ENCODE assay signal across 9 mouse cellular contexts in the genomic region with DNA sequence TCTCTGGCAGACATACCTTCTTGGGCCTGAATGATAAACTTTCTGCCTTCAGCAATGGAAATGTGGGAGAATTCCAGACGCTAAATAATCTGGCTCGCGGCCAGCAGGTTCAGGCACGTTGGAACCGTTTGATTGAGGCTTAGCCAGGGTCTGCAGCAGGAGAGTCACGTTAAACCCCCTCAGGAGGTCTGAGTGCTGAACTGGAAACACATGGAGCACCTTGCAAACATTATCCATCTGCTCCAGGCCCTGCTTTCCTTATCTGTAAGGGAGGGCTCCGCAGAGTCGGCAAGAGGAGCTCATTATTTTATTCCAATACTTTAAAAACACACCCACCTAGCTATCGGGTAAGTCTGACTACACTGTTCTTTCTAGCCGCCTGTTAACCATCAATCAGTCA. TPM values are rescaled to one million over a fixed set of nuclear protein-coding genes. Genes with fewer than 3 reads are reported as not detected.
DNase-seq lines count a peak whose midpoint lies in the region; ATAC-seq and TF ChIP-seq lines count a peak whose summit lies in the region.
"Had no signal": no experiment of that assay in that cellular context is flagged by ENCODE, and none has a peak within 500 bp of the region (broad histone marks: within the 10 kb centered on the region; RNA-seq: fewer than 3 reads in every experiment).

No protein-coding gene starts in this region.

- no peak for TF ChIP-seq POLR2A in thymus, adult 2 months (IDR thresholded peaks at IDR 0.05; ENCODE audit: control insufficient read depth, extremely low read depth, insufficient read depth, low read length, poor library complexity)

- no peak for ATAC-seq in heart, embryonic 13.5 days (ENCODE audit: extremely low read depth, insufficient number of reproducible peaks, low FRiP score, low TSS enrichment)
- peak; percentile 65; the same call in 1 of the 2 replicates for ATAC-seq in hindbrain, embryonic 16.5 days
- ATAC-seq in midbrain, embryonic 16.5 days = peak; percentile 83

- no peak for TF ChIP-seq CTCF in thymus, adult 2 months (IDR thresholded peaks at IDR 0.05; ENCODE audit: borderline replicate concordance, control insufficient read depth, extremely low read depth, insufficient read depth, low read length, poor library complexity)

- H3K4me3 ChIP-seq in heart, embryonic 13.5 days = no peak overlapping the region
- H3K4me3 ChIP-seq in embryonic facial prominence, embryonic 10.5 days = no peak overlapping the region
- H3K4me3 ChIP-seq in hindbrain, embryonic 16.5 days (ENCODE audit: low read length) = no peak overlapping the region
- no peak overlapping the region for H3K4me3 ChIP-seq in midbrain, embryonic 16.5 days (ENCODE audit: low read depth, low read length)
- H3K4me3 ChIP-seq in thymus, adult 2 months (ENCODE audit: control insufficient read depth, insufficient read depth, low read length) = no peak overlapping the region
- H3K4me3 ChIP-seq: erythroblast, embryonic 14.5 days had no signal

- H3K27me3 ChIP-seq in heart, embryonic 13.5 days (replicated peaks) = no peaks in the 10 kb centered on the region
- H3K27me3 ChIP-seq in embryonic facial prominence, embryonic 10.5 days (replicated peaks; ENCODE audit: low read depth, poor library complexity, severe bottlenecking) = no peaks in the 10 kb centered on the region
- no peaks in the 10 kb centered on the region for H3K27me3 ChIP-seq in hindbrain, embryonic 16.5 days (replicated peaks; ENCODE audit: control insufficient read depth, insufficient read depth, low read length)
- H3K27me3 ChIP-seq in midbrain, embryonic 16.5 days (ENCODE audit: control insufficient read depth, insufficient read depth, low read depth, low read length) = no peaks in the 10 kb centered on the region
- no peaks in the 10 kb centered on the region for H3K27me3 ChIP-seq in thymus, adult 2 months (ENCODE audit: control insufficient read depth, insufficient read depth, low read length)

- whole genome bisulfite sequencing in heart, embryonic 13.5 days = 2% methylated on average over 10 of the region's 10 CpGs
- WGBS in embryonic facial prominence, embryonic 10.5 days = 4% methylated on average over 10 of the region's 10 CpGs
- 6% methylated on average over 10 of the region's 10 CpGs for WGBS in hindbrain, embryonic 16.5 days
- 6% methylated on average over 10 of the region's 10 CpGs for WGBS in midbrain, embryonic 16.5 days
- WGBS in thymus, adult 2 months = 70% methylated on average over 10 of the region's 10 CpGs

- peaks cover 3% of the 10 kb centered on the region; the same call in 1 of the 2 replicates for H3K36me3 ChIP-seq in heart, embryonic 13.5 days
- peaks cover 8% of the 10 kb centered on the region for H3K36me3 ChIP-seq in embryonic facial prominence, embryonic 10.5 days (replicated peaks)
- H3K36me3 ChIP-seq in hindbrain, embryonic 16.5 days (ENCODE audit: control insufficient read depth, insufficient read depth, low read length) = no peaks in the 10 kb centered on the region
- H3K36me3 ChIP-seq in midbrain, embryonic 16.5 days (ENCODE audit: control insufficient read depth, insufficient read depth, low read length) = no peaks in the 10 kb centered on the region
- no peaks in the 10 kb centered on the region for H3K36me3 ChIP-seq in thymus, adult 2 months (ENCODE audit: control insufficient read depth, insufficient read depth, low read length)

- peaks cover 54% of the 10 kb centered on the region for H3K4me1 ChIP-seq in heart, embryonic 13.5 days
- H3K4me1 ChIP-seq in embryonic facial prominence, embryonic 10.5 days = peaks cover 35% of the 10 kb centered on the region
- H3K4me1 ChIP-seq in hindbrain, embryonic 16.5 days (ENCODE audit: control insufficient read depth, insufficient read depth, low read depth, low read length) = peaks cover 7% of the 10 kb centered on the region
- peaks cover 22% of the 10 kb centered on the region for H3K4me1 ChIP-seq in midbrain, embryonic 16.5 days (ENCODE audit: control insufficient read depth, insufficient read depth, low read length)
- no peaks in the 10 kb centered on the region for H3K4me1 ChIP-seq in thymus, adult 2 months (replicated peaks; ENCODE audit: control insufficient read depth, insufficient read depth, low read length)

- H3K4me2 ChIP-seq in heart, embryonic 13.5 days = peak overlapping the region; percentile 46
- no peak overlapping the region for H3K4me2 ChIP-seq in hindbrain, embryonic 16.5 days (ENCODE audit: low read length)
- H3K4me2 ChIP-seq in midbrain, embryonic 16.5 days (ENCODE audit: low read length) = 0 out of 2 replicates have a peak overlapping the region, but pooled peaks have one; percentile 4

- peak overlapping the region; percentile 49 for H3K27ac ChIP-seq in heart, embryonic 13.5 days (replicated peaks)
- H3K27ac ChIP-seq in embryonic facial prominence, embryonic 10.5 days (replicated peaks) = 0 out of 2 replicates have a peak overlapping the region, but pooled peaks have one; percentile 63
- no peak overlapping the region for H3K27ac ChIP-seq in hindbrain, embryonic 16.5 days (ENCODE audit: low read depth, low read length)
- H3K27ac ChIP-seq in midbrain, embryonic 16.5 days (ENCODE audit: low read length) = 0 out of 2 replicates have a peak overlapping the region, but pooled peaks have one; percentile 45
- no peak overlapping the region for H3K27ac ChIP-seq in thymus, adult 2 months (ENCODE audit: control insufficient read depth, insufficient read depth, low read length)

- 0 out of 2 replicates have a peak, but pooled peaks cover 7% of the 10 kb centered on the region for H3K9me3 ChIP-seq in heart, embryonic 13.5 days
- H3K9me3 ChIP-seq in embryonic facial prominence, embryonic 10.5 days = peaks cover 7% of the 10 kb centered on the region
- H3K9me3 ChIP-seq in hindbrain, embryonic 16.5 days (ENCODE audit: control insufficient read depth, low read length) = no peaks in the 10 kb centered on the region
- H3K9me3 ChIP-seq in midbrain, embryonic 16.5 days (replicated peaks; ENCODE audit: control insufficient read depth, low read length, poor library complexity, severe bottlenecking) = no peaks in the 10 kb centered on the region

- no peak for DNase-seq in heart, adult 11 months
- peak; percentile 80 for DNase-seq in embryonic facial prominence, embryonic 10.5 days (ENCODE audit: low spot score)
- DNase-seq in thymus, adult 18-20 months = no peak
- DNase-seq in urinary bladder, postnatal 14 days (ENCODE audit: low spot score) = no peak
- DNase-seq in thymus, adult 2 months = no peak

- no peak overlapping the region for H3K9ac ChIP-seq in heart, embryonic 13.5 days
- H3K9ac ChIP-seq in hindbrain, embryonic 16.5 days (ENCODE audit: low read depth, low read length) = no peak overlapping the region
- no peak overlapping the region for H3K9ac ChIP-seq in midbrain, embryonic 16.5 days (ENCODE audit: low read depth, low read length)

RNA-seq across cellular contexts. Expression of a gene that starts 52.3 kb away (rescaled TPM):
- 6.8 and 6.9 TPM in 2 replicates for polyA plus RNA-seq in heart, embryonic 13.5 days (2015; fragmentation: Nextera tagmentation; extraction: Ambion mirVana)
- polyA plus RNA-seq in embryonic facial prominence, embryonic 10.5 days (2016; fragmentation: Nextera tagmentation; extraction: Ambion mirVana) = 20.6 and 24.5 TPM in 2 replicates
- polyA plus RNA-seq in hindbrain, embryonic 16.5 days (2015; fragmentation: Nextera tagmentation; extraction: Ambion mirVana) = 10.6 and 17.4 TPM in 2 replicates
- polyA plus RNA-seq in midbrain, embryonic 16.5 days (2015; fragmentation: Nextera tagmentation; extraction: Ambion mirVana) = 30.8 and 31.1 TPM in 2 replicates
- polyA plus RNA-seq in thymus, adult 2 months (2012; rRNA removed) = 13.0 and 15.9 TPM in 2 replicates

Comparison
In these comparisons a context has a peak if more than half of its experiments do, and no peak if none do; other contexts are left out.
1. H3K27ac ChIP-seq: peak in heart, embryonic 13.5 days (single experiment), embryonic facial prominence, embryonic 10.5 days (single experiment) and midbrain, embryonic 16.5 days (single experiment); none in hindbrain, embryonic 16.5 days (single experiment) and thymus, adult 2 months (single experiment).